Mouse (Mus musculus) kidney, adult 2 months (tissue): ENCODE data around the gene Blvra. TPM values are rescaled to one million over a fixed set of nuclear protein-coding genes. Genes with fewer than 3 reads are reported as not detected.

Experiments used
- DNase-seq: peaks from one replicate; pipeline ENCODE4 v3.0.0; 2021
- H3K27ac ChIP-seq: fragments of 200-500 bp; 2 replicates; pipeline ENCODE4 v1.5.1; 2012; ENCODE audit warnings: low read depth, low read length, control low read depth, inconsistent platforms; ENCODE audit not compliant: insufficient read depth
- H3K27me3 ChIP-seq: fragments of 200-500 bp; replicated peaks from 2 replicates; pipeline ENCODE4 v1.6.1; 2012; ENCODE audit warnings: mild to moderate bottlenecking, moderate library complexity, low read length, inconsistent platforms; ENCODE audit not compliant: control insufficient read depth, insufficient read depth
- H3K36me3 ChIP-seq: fragments of 200-500 bp; 2 replicates; pipeline ENCODE4 v1.6.1; 2012; ENCODE audit warnings: mild to moderate bottlenecking, moderate library complexity, low read length, inconsistent platforms; ENCODE audit not compliant: control insufficient read depth, insufficient read depth
- H3K4me1 ChIP-seq: fragments of 200-500 bp; 2 replicates; pipeline ENCODE4 v1.6.1; 2011; ENCODE audit warnings: low read length; ENCODE audit not compliant: control insufficient read depth, insufficient read depth
- H3K4me3 ChIP-seq: fragments of 200-500 bp; 2 replicates; pipeline ENCODE4 v1.5.1; 2011; ENCODE audit warnings: mild to moderate bottlenecking, low read depth, low read length, control low read depth; ENCODE audit not compliant: insufficient read depth
- CTCF ChIP-seq: fragments of 200-500 bp; conservative IDR thresholded peaks from 2 replicates; pipeline ENCODE4 v1.5.1; 2011; ENCODE audit warnings: low read depth, mild to moderate bottlenecking, control low read depth, low read length, moderate library complexity, mixed read lengths; ENCODE audit not compliant: insufficient read depth, insufficient read length
- POLR2A ChIP-seq: fragments of 200-500 bp; IDR thresholded peaks from one replicate; pipeline ENCODE4 v1.6.1; 2011; ENCODE audit warnings: low read depth, low read length, control low read depth
- WGBS: fragments of 180-500 bp; shearing (Covaris S2); methylation state at CpG from one replicate; pipeline ENCODE4 v1.1.7; 2018; 5-methylcytosine and 5-hydroxymethylcytosine counted together
- polyA plus RNA-seq: library from polyadenylated mRNA; depleted of rRNA; stranded (reverse); fragments of >200 nt; gene quantifications from 2 replicates; pipeline ENCODE4 v1.2.3, GENCODE M21; 2012

Gene Blvra
- polyA plus RNA-seq, 1 experiment, result 43.3 TPM

GRCm38 (mm10) chr2:127136979-127137378, 66.5 kb downstream of the Blvra start:
- H3K4me3 ChIP-seq, result no peak overlapping the region
- peak; percentile 61 for DNase-seq
- H3K27ac ChIP-seq, result 0 out of 2 replicates have a peak overlapping the region, but pooled peaks have one; percentile 36
- H3K36me3 ChIP-seq, result no peaks in the 10 kb centered on the region
- TF ChIP-seq POLR2A (no peak), CTCF (no peak)
- 9% methylated on average over 5 of the region's 5 CpGs for WGBS
- H3K27me3 ChIP-seq, result no peaks in the 10 kb centered on the region
- H3K4me1 ChIP-seq, result peaks cover 5% of the 10 kb centered on the region

DNA sequence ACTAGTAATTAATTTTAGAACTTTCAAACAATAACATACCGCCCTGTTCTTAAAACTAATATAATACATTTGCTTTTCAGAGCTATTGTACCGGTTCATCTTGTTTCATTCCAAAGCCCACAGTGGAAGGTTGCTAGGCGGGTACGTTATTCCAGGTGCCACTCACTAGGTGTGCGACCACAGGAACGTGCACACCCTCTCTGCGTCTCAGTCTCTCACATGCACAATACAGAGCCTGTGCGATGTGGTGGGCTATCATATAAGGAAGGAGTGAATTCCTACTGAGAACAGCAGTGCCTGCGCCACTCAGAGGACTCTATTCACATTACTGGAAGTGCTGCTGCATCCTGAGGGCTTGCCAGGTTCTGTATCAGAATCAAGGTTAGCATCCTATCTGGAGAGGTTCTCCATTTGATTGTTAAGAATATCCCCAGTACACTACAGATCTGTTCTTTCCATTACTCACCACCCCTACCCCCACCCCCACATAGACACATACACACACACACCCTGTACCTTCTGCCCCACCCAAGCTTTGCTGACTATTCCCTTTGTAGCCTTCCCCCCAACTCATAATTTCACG, 67.5 kb downstream of the Blvra start:
- no peak for DNase-seq
- 86% methylated on average over 10 of the region's 10 CpGs for WGBS
- Histone ChIP-seq H3K27me3 (no peaks in the 10 kb centered on the region), H3K36me3 (no peaks in the 10 kb centered on the region), H3K27ac (no peak overlapping the region), H3K4me3 (no peak overlapping the region), H3K4me1 (peaks cover 12% of the 10 kb centered on the region)
- TF ChIP-seq CTCF (no peak), POLR2A (no peak)

GRCm38 (mm10) chr2:127138449-127138848, 68.0 kb downstream of the Blvra start:
- WGBS, result 54% methylated on average over 4 of the region's 4 CpGs
- H3K4me1 ChIP-seq, result peaks cover 14% of the 10 kb centered on the region
- no peaks in the 10 kb centered on the region for H3K36me3 ChIP-seq
- TF ChIP-seq CTCF (no peak), POLR2A (no peak)
- H3K27ac ChIP-seq, result no peak overlapping the region
- H3K27me3 ChIP-seq, result no peaks in the 10 kb centered on the region
- no peak overlapping the region for H3K4me3 ChIP-seq
- peak; percentile 63 for DNase-seq

- Histone ChIP-seq H3K27ac (no peak overlapping the region), H3K4me3 (no peak overlapping the region)
- WGBS, result 72% methylated on average over 8 of the region's 8 CpGs
Measured at GRCm38 (mm10) chr2:127139094-127139493, 68.6 kb downstream of the Blvra start.

DNA sequence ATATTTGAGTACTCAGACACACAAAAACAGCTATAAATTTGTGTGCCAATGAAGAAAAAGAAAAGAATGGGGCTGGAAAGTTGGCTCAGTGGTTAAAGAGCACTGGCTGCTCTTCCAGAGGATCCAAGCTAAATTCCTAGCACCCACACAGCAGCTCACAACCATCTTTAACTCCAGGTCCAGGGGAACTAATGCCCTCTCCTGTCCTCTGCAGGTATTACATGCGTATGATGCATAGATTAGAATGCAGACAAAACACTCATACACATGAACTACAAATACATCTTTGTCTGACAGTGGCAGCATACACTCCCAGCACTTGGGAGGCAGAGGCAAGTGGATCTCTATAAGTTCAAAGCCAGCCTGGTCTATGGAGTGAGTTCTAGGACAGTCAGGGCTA, 69.1 kb downstream of the Blvra start:
- DNase-seq, result no peak
- WGBS, result 98% methylated on average over 1 of the region's 1 CpGs
- no peaks in the 10 kb centered on the region for H3K27me3 ChIP-seq
- TF ChIP-seq CTCF (no peak), POLR2A (no peak)
- no peak overlapping the region for H3K27ac ChIP-seq
- peaks cover 16% of the 10 kb centered on the region for H3K4me1 ChIP-seq
- no peak overlapping the region for H3K4me3 ChIP-seq
- H3K36me3 ChIP-seq, result no peaks in the 10 kb centered on the region

More at GRCm38 (mm10) chr2:127139094-127139493, 68.6 kb downstream of the Blvra start:
- DNase-seq, result peak; percentile 26
- Histone ChIP-seq H3K4me1 (peaks cover 16% of the 10 kb centered on the region), H3K36me3 (no peaks in the 10 kb centered on the region), H3K27me3 (no peaks in the 10 kb centered on the region)
- no peak for TF ChIP-seq POLR2A
- TF ChIP-seq CTCF, result no peak

DNA sequence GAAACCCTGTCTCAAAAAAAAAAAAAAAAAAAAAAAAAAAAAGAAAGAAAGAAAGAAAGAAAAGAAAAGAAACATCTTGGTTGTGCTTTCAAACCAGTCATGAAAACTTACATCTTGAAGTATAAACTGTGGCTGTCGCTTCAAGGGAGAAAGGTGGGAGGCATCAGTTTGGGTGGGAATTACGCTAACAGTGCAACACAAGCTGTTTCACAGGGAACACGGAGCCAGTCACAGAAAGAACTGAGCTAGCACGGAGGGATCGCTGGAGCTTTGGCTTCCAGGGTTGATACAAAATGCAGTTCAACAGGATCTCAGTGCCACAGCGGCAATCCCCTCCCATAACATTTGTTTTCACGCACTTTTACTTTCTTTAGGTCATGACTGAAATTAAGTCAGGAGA, 69.5 kb downstream of the Blvra start:
- Histone ChIP-seq H3K27ac (no peak overlapping the region), H3K27me3 (no peaks in the 10 kb centered on the region), H3K36me3 (no peaks in the 10 kb centered on the region), H3K4me3 (no peak overlapping the region), H3K4me1 (peaks cover 16% of the 10 kb centered on the region)
- WGBS, result 95% methylated on average over 7 of the region's 7 CpGs
- no peak for DNase-seq
- TF ChIP-seq CTCF (no peak), POLR2A (no peak)

DNA sequence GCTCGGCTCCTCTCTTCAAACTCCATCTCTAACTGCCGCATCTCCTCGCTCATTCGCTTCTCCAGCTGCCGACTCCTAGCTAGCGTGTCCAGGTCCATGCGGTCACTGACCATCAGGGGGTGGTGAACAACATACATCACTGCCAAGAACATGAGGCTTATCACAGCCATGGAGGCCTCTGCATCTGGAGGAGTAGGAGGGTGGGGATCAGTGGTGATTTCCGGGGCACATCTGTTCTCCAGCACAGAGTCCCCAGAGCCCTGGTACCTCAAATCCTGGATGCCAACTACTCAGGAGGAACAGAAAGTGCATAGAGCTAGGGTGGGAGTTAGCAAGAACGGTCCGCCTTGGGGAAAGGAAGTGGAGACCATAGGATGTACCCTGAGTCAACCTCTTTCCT, 71.6 kb downstream of the Blvra start:
- H3K27ac ChIP-seq, result no peak overlapping the region

DNA sequence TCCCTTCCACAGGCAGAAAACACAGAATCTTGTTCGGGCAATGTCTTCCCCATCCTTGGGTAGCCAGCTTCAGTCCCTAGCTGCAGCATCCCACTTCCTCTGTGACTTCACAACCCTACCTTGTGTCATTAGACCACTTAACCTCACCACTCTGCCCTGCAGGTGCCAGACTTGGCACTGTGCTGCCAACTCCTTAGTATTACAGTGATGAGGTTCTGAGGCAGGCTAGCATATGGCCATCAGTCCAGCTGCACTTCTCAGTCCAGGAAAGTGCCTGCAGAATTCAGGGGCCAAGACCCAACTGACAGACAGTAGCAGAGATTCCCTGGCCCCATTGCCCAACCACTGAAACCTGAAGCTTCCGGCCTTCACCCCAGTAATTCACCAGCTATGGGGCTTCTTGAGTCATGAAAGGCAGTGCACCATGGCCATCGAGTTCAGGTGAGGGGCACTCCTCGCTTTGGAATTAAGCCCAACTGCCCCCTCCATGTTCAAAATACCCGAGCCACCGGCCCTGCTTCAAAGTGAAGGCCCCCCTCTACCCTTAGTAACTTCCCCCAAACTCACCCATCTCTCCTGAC, 72.2 kb downstream of the Blvra start:
- peaks cover 12% of the 10 kb centered on the region for H3K4me1 ChIP-seq
- 15% methylated on average over 6 of the region's 6 CpGs for WGBS
- peak; percentile 19 for DNase-seq

More for the DNA sequence above, 71.6 kb downstream of the Blvra start:
- peak overlapping the region; percentile 63 for H3K4me3 ChIP-seq
- no peak for TF ChIP-seq POLR2A
- TF ChIP-seq CTCF, result no peak
- no peaks in the 10 kb centered on the region for H3K36me3 ChIP-seq
- WGBS, result 70% methylated on average over 10 of the region's 10 CpGs
- DNase-seq, result no peak
- H3K4me1 ChIP-seq, result peaks cover 12% of the 10 kb centered on the region
- H3K27me3 ChIP-seq, result no peaks in the 10 kb centered on the region

More for the DNA sequence above, 72.2 kb downstream of the Blvra start:
- Histone ChIP-seq H3K36me3 (no peaks in the 10 kb centered on the region), H3K27me3 (no peaks in the 10 kb centered on the region), H3K27ac (peak overlapping the region; percentile 68), H3K4me3 (peak overlapping the region; percentile 63)
- TF ChIP-seq CTCF (no peak), POLR2A (no peak)
